Mouse (Mus musculus) adrenal gland, adult 8-10 months (tissue): ENCODE results near the gene Arl1. TPM values are rescaled to one million over a fixed set of nuclear protein-coding genes. Genes with fewer than 3 reads are reported as not detected.
"Not testable (repeated sequence)": the region's sequence is repeated elsewhere in the genome, so short reads cannot be mapped to it uniquely, and the experiment has no call there.

ENCODE experiments used
- DNase-seq: peaks from one replicate; pipeline ENCODE4 v3.0.0; 2022
- total RNA-seq, 4 experiments: library from RNA; stranded (reverse); gene quantifications; 2 replicates each; pipeline ENCODE4 v1.2.4; 2022

The Arl1 gene
- total RNA-seq, 4 experiments from 2014 or later = 95.3 to 107 (median 101) TPM

DNA sequence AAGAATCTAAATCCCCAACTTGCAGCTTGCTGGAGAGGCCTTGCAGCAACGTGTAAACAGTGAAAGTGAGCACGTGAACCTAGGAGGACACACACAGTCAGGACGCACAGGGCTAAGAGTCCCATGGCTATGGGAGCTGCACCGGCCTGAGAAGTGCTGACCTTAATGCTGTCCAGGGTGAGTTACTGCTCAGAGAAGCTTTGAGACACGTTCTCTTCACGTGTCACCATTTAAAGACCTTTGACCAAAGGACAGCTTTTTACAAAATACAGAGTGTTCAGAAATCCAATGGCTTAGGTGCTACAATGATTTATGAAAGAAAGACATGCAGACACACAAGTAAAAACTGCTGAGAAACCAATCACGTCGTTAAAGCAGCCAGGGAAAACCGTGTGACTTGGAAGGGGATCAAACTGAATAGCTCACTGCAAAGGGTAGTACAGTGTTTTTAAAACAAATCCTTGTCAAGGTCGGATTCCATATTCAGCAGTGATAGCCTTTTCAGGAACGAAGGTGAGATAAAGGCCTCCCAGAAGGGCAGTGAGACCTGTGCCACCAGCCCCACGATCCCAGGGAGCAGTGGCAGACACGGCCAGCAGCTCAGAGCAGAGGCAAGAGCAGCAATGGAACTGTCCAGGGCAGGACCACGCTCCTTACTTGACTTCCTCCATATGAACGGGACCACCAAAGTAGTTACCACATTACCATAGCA, 34.9 kb downstream of the Arl1 start:
- DNase-seq = no peak

DNA sequence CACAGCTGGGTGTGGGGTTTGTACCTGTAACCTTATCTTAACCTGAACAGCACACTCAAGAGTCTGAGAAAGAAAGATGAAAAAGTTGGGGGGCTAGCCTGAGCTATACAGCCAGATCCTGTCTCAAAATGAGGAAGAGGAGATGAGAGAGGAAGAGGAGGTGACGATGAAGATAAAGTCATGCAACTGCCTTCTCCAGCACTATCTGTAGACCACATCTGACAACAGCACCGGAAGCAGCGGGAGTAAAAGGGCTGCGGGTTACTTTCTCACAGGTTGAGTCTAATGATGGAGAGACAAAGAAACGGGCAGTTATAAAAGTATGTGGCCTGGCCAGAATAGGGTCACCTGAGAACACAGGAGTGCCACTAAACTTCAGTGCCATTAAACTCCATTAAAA, 38.3 kb downstream of the Arl1 start:
- no peak for DNase-seq

DNA sequence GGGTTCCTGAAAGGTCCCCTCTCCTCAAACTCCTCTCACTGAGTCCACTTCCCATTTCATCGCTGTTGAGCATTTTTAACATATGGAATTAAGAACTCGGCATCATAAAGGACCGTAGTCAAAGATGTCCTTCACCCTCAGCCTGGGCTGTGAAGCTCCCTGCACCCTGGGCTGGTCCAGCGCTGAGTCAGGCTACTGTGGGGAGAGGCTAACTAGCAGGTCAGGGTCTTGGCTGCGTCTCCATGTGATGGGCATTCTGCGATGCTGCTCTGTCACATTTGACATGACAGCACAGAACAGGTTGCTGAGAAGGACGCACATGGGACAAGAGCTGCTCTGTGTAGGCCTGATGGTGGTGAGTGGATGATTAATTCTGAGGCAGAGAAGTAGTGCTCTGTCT, 39.0 kb downstream of the Arl1 start:
- no peak for DNase-seq

DNA sequence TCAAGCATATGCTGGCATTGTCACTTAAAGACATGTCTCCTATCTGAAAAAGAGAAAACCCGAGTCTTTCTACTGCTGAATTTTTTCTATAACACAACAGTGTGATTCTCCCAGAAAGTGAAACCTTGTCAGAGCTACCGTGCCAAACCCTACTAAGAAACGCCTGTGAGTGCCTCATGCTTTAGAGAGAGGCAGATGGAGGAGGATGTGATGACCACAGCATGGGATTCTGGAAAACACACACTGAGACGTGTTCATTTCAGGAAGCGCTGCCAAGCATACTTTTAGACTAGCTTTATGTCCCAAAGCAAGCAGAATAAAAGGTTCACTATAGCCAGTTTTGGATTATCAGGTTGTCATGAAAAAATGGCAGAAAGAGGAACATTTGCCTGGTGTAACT, 42.3 kb downstream of the Arl1 start:
- DNase-seq = not testable (repeated sequence)

DNA sequence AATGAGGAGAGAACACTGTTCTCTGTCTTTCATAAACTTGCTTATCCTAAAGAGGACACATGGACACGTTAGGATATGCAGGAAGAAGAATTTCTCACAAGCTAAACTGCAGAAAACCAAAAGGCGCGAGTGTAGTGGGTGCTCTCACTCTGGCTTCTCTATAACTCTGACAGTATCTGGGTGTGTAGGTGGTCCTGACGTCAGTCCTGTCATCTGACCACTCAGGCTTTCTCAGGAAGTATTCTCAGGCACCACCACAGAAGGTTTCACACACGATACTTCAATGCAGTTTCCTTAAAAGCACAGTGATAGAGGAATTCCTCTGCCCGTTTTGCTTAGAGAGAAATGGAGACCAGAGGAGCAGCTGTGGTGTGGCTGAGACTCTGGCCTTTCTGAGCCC, 45.5 kb downstream of the Arl1 start:
- no peak for DNase-seq

DNA sequence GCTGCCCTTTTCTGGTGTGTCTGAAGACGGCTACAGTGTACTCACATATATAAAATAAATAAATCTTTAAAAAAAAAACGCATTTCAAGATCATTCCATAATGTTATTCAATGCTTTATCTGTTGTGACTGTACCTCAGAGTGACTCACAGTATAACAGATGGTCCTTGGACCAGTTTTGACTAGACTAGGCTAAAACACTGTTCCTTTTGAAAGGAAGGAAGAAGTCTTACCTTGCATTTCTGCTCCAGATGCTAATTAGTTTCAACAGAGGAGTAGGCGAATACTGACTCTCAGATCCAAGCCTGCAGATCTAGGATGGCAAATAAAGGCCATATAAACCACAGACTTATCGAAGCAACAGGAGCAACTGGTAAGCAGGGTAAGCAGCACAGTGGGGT, 50.1 kb downstream of the Arl1 start:
- no peak for DNase-seq

DNA sequence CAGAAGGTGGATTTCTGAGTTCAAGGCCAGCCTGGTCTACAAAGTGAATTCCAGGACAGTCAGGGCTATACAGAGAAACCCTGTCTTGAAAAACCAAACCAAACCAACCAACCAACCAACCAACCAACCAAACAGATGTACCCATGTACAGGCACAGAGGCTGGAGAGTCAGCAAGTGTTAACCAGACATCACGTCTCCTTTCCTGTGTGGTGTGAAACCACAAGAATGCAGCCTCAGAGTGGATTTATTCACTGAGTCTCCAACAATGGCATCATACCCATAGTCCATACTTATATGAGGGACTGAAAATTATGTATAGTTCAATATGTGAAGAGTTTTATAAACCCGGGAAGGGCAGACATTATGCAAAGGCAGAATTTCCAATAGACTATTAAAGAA, 52.5 kb downstream of the Arl1 start:
- not testable (repeated sequence) for DNase-seq

DNA sequence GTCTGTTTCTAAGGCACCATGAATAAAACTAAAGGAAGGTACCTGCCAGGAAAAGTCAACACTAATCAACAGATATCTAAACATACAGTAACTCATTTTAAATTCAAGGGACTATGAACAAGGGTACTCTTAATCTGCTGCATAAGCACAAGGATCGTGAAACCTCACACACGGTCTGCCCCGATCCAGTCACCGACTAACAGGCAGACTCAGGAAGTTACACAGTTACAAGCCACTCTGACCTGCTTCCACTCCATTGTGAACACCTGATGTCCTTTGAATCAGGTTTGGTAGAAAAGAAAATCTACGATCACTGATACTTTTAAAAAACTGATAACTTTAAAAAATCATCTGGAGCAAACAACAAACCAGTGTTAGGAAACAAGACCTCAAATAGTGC, 53.3 kb downstream of the Arl1 start:
- DNase-seq = no peak

DNA sequence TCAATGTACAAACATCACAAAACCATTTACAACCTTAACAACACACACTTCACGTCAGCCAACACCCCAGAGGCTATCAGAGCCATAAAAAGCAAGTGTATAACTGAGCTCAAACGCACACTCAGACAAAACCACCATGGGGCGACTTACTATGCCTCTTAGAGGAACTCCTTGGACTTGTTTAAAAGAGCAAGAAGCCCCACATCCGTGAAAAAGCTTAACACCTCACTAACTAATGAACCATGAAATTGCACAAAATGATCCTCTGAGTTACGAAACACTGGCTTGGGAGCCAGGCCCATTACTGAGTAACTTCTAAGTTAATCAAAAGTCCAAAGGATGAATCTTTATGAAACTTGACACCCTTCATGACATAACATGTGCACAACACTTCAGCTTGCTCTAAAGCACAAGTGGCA, 53.9 kb downstream of the Arl1 start:
- no peak for DNase-seq

DNA sequence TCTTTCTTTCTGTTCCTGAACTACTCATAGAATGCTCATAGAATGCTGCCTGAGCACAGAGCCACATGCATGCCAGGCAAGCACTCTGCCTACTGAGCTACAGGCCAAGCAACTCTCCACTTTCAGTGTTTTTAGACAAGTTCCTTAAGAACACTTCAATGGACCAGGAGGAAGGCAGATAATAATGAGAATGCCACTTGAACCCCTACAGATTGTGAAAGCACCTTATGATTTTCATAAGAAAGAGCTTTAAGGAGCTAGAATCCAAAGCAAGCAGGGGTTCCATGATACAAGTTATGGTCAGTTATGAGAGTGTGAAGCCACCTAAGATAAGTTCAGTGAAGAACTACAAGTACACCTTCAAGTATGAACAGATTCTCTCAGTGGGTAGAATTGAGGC, 63.0 kb downstream of the Arl1 start:
- DNase-seq = no peak

Other genes with a start within 250 kb of the Arl1 start
- gene Chpt1, start 226.8 kb upstream of the Arl1 start, total RNA-seq = 100 to 1,000 TPM in 3 of 4 experiments, 10 to 100 TPM in 1; 96.9 to 281 (median 196) TPM
- 1 to 10 TPM in 2 of 4 experiments, under 1 TPM in 2; 0.10 to 1.3 (median 0.67) TPM for gene Mybpc1, start 125.7 kb upstream of the Arl1 start, total RNA-seq
- gene Spic, start 45.8 kb upstream of the Arl1 start, total RNA-seq = under 1 TPM; 0.17 to 0.81 (median 0.40) TPM
- 10 to 100 TPM; 26.7 to 30.1 (median 28.4) TPM for gene Utp20, start 95.9 kb downstream of the Arl1 start, total RNA-seq
- under 1 TPM in 3 of 4 experiments, not detected in 1; 0.03 to 0.07 (median 0.06) TPM for gene Slc5a8, start 155.1 kb downstream of the Arl1 start, total RNA-seq